Mouse (Mus musculus) kidney, postnatal 25 days (tissue): ENCODE results near the gene Luc7l2.

Source experiments
- DNase-seq, 2 experiments: peaks; one replicate each; pipeline ENCODE4 v3.0.0; 2021; ENCODE audit warnings: mixed read lengths in 2 of 2

Luc7l2 gene

GRCm38 (mm10) chr6:38576096-38576495, 25.0 kb downstream of the Luc7l2 start:
- DNase-seq: no peak

GRCm38 (mm10) chr6:38580112-38580857, 29.2 kb downstream of the Luc7l2 start:
- no peak for DNase-seq

- no peak for DNase-seq
These were observed 30.6 kb downstream of the Luc7l2 start for GRCm38 (mm10) chr6:38581711-38582110.

- DNase-seq: no peak
These were observed 46.3 kb downstream of the Luc7l2 start for GRCm38 (mm10) chr6:38597481-38597880.

GRCm38 (mm10) chr6:38609892-38610291, 58.8 kb downstream of the Luc7l2 start:
- DNase-seq: no peak

- DNase-seq: no peak
These were observed 71.3 kb downstream of the Luc7l2 start for GRCm38 (mm10) chr6:38622406-38622805.

GRCm38 (mm10) chr6:38623457-38623856, 72.3 kb downstream of the Luc7l2 start:
- no peak for DNase-seq

- DNase-seq: peak in 1 of 2 experiments; percentile 18
These were observed 73.3 kb downstream of the Luc7l2 start for GRCm38 (mm10) chr6:38624439-38624838.

- DNase-seq: no peak
These were observed 75.0 kb downstream of the Luc7l2 start for GRCm38 (mm10) chr6:38626086-38626485.

- DNase-seq: no peak
These were observed 75.9 kb downstream of the Luc7l2 start for GRCm38 (mm10) chr6:38627081-38627480.

GRCm38 (mm10) chr6:38627486-38627885, 76.4 kb downstream of the Luc7l2 start:
- DNase-seq: no peak

- DNase-seq: peak in 1 of 2 experiments; percentile 1
These were observed 78.4 kb downstream of the Luc7l2 start for GRCm38 (mm10) chr6:38629556-38629955.

GRCm38 (mm10) chr6:38632826-38633225, 81.7 kb downstream of the Luc7l2 start:
- no peak for DNase-seq

GRCm38 (mm10) chr6:38634461-38634860, 83.3 kb downstream of the Luc7l2 start:
- no peak for DNase-seq

GRCm38 (mm10) chr6:38635941-38636851, 85.1 kb downstream of the Luc7l2 start:
- peak; percentile 67 to 78 for DNase-seq

GRCm38 (mm10) chr6:38636852-38637618, 85.9 kb downstream of the Luc7l2 start, which contains the start of gene Klrg2:
Gene Klrg2 (minus strand): TSS chr6:38637242.
- peak; percentile 70 to 88 for DNase-seq

GRCm38 (mm10) chr6:38640401-38640800, 89.3 kb downstream of the Luc7l2 start:
- peak in 1 of 2 experiments; percentile 14 for DNase-seq

- DNase-seq: no peak
These were observed 90.1 kb downstream of the Luc7l2 start for GRCm38 (mm10) chr6:38641228-38641627.

GRCm38 (mm10) chr6:38641645-38642044, 90.5 kb downstream of the Luc7l2 start:
- no peak for DNase-seq

- DNase-seq: no peak
These were observed 91.5 kb downstream of the Luc7l2 start for GRCm38 (mm10) chr6:38642593-38642992.

GRCm38 (mm10) chr6:38643039-38643438, 91.9 kb downstream of the Luc7l2 start:
- no peak for DNase-seq

- peak in 1 of 2 experiments; percentile 34 for DNase-seq
These were observed 98.4 kb downstream of the Luc7l2 start for GRCm38 (mm10) chr6:38649545-38649944.
